Mouse (Mus musculus): ENCODE measurements at regions not wholly inside any gene's neighbourhood (a gene's known extent, or its start where the extent isn't known, plus 50 kb on each side); places are given as distances from the start of the nearest gene placed in this dataset.

DNA sequence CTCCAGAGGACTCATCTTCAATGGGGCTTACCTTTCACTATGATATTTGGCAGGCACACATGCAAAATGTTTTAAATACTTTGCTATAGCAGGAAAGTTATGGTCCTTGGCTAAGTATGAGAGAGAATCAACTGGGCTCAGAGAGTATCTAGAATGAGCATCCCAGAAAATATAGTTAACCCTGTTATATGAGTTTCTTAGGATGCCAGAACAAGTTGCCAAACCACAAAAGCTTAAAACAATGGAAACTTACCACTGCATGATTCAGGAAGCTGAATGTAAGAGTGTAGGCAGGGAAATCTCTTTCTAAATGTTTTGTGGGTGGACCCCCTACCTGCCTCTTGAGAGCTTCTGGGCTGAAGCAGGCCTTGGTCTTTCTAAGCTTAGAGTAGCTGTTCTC is 325.3 kb downstream of the Fam198b start:
- TF ChIP-seq USF1 (IDR thresholded peaks at IDR 0.05; ENCODE audit: low read depth, low read length) (no peak), ZC3H11A (IDR thresholded peaks at IDR 0.05; ENCODE audit: low read depth, low read length) (no peak), SMC3 (IDR thresholded peaks at IDR 0.05; ENCODE audit: low read depth, low read length) (no peak), ELF1 (IDR thresholded peaks at IDR 0.05; ENCODE audit: low read depth, low read length) (no peak), CTCF (conservative IDR thresholded peaks at IDR 0.05 in 1 of 2, IDR thresholded peaks at IDR 0.05 in 1 of 2; ENCODE audit: low read depth in 2 of 2, low read length in 2 of 2) (no peak), E2F4 (IDR thresholded peaks at IDR 0.05; ENCODE audit: insufficient replicate concordance, low read depth, low read length) (no peak), CHD2 (IDR thresholded peaks at IDR 0.05; ENCODE audit: low read length) (no peak), EP300 (IDR thresholded peaks at IDR 0.05; ENCODE audit: low read length) (no peak), USF2 (conservative IDR thresholded peaks at IDR 0.05; ENCODE audit: low read depth, low read length) (no peak), IRF4 (IDR thresholded peaks at IDR 0.05; ENCODE audit: low read depth, low read length) (no peak), KAT2A (IDR thresholded peaks at IDR 0.05; ENCODE audit: insufficient replicate concordance, low read length) (no peak), PAX5 (IDR thresholded peaks at IDR 0.05; ENCODE audit: low read length) (no peak), MAFK (IDR thresholded peaks at IDR 0.05; ENCODE audit: insufficient replicate concordance, low read length) (no peak), POLR2A (IDR thresholded peaks at IDR 0.05; ENCODE audit: low read depth, low read length) (no peak)
